Mouse (Mus musculus) kidney, adult 8-10 months (tissue): ENCODE data around the gene Tas2r117.

Source experiments
- DNase-seq, 2 experiments: peaks; one replicate each; pipeline ENCODE4 v3.0.0; 2022

Gene Tas2r117

DNA sequence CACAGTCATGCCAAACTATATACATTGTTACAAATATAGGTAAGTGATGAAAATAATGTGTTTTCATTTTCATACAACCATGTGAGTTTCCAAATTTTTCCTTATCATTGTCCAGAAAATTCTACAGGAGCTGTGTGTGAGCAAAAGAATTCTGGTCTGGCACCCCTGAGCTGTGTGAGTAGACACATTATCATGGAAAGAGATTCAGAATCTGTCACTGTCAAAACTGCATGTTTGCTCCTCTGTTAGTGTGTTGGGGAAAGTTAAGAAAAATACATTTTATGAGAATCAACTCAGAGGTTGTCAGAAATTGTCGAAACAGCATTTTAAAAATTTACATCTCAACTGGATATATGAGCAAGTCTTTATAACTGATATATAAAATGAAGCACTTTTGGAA lies at the start of gene Tas2r117:
Gene Tas2r117 (plus strand): TSS at position 301 of the 400 bp plus-strand sequence.
- DNase-seq, result no peak

DNA sequence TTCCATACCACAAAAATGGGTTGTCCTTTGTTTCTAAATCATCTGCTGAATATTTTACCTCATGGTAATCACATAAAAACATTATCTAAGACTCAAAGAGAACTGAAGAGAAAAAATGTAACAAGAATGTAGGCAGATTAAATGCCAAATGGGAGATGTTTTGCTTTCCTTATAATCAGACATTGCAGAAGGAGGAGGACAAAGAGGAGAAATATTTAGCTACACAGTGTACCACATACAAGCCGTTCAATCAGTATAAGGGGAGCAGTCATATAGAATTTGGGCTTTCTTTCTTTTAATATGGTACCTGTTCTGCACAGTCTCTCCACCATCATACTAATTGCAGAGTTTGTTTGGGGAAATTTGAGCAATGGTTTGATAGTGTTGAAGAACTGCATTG lies 48.2 kb upstream of the Tas2r117 start, which contains the start of gene Tas2r124:
Gene Tas2r124 (plus strand): TSS at position 301 of the 400 bp plus-strand sequence.
- DNase-seq, result no peak

DNA sequence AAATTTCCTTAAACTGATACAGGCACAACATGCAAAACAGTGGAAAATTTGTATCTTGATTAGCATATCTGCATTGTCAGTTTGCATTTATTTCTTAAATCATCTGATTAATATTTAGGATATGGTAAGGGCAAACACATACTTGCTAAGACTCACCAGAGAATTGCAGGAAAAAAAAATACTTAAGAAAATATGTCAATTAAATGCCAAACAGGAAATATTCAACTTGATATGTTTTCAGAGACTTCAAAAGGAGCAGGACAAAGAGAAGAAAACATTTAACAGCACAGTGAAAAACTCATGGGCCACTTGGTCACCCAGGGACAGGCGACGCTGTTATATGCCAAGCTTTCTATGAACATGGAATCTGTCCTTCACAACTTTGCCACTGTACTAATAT lies 40.8 kb upstream of the Tas2r117 start, which contains the start of gene Tas2r102:
Gene Tas2r102 (plus strand): TSS at position 301 of the 400 bp plus-strand sequence.
- DNase-seq, result no peak

DNA sequence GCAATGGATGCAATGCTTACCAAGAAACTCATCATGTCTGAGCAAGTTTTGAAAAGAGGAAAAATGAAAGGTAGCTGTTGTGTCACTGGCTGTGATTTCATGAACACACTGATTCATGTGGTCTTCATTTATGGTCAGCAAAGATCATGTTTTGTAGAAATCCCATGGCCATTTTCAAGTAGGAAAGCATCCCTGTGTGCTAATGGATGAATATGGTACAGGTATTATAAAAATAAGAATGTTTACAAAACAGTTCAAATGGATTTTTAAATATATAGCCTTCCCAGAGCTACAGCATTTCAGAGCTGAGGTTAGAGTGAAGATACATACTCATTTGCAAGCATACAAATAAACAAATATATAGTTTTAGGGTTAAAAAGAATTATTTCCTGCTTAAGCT lies 24.6 kb upstream of the Tas2r117 start, which contains the start of gene Tas2r136:
Gene Tas2r136 (minus strand): TSS at position 101 of the 400 bp plus-strand sequence.
- DNase-seq, result no peak

DNA sequence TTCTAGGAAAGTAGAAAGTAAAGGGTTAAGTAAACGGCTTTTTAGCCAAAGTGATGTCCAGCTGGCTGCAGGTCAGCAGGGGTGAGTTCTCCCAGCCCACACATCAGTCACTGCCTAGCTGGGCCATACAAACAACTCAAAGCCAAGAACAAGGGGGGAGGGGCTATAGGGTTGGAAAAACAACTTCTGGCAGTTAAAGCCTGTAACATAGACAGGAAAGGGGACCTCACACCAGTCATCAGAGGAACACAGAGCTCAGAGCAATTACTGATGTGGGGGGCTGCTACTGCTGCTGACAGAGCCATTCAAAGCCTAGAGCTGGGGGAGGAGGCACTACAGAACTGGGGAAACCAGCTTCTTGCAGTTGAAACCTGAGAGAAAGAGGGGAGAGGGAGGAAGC lies 7.2 kb upstream of the Tas2r117 start:
- no peak for DNase-seq

DNA sequence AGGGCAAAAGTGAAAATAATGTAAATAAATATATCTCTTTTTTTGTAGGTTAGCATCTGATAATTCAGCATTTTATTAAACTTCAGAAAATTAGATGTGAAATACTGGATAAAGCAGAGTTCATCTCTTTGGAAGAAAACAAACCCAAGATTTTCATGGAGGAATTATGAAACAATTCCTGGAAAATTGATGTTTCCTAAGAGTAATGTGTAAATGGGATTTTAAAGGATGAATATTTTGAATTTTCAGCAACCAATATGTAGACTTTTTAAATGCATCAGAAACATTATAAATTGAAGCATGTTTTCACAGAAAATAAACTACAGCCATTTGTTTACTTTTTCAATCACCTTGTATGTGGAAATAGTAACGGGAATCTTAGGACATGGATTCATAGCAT lies 44.2 kb downstream of the Tas2r117 start, which contains the start of gene Tas2r123:
Gene Tas2r123 (plus strand): TSS at position 301 of the 400 bp plus-strand sequence.
- DNase-seq, result no peak
